Mouse (Mus musculus) activated CD4-positive, CD25-positive, alpha-beta regulatory T cell, adult 4 months (primary cell): Measurements from ENCODE around the gene Gda. TPM values are rescaled to one million over a fixed set of nuclear protein-coding genes. Genes with fewer than 3 reads are reported as not detected.

ENCODE experiments used
- ATAC-seq: one replicate; pipeline ENCODE4 v1.8.0; 2017
- polyA plus RNA-seq, 2 experiments: library from polyadenylated mRNA; unstranded; fragments of 100-300 nt; shearing (Covaris generic); gene quantifications; one replicate each; pipeline ENCODE4 v1.2.1; 2017

Gene Gda
- polyA plus RNA-seq: under 1 TPM in 1 of 2 experiments, not detected in 1; 0.31 TPM

GRCm38 (mm10) chr19:21473345-21473744 is at the start of gene Gda:
Gda (minus strand) TSS chr19:21473445.
- ATAC-seq: no peak

GRCm38 (mm10) chr19:21520280-21520679 is 47.0 kb upstream of the Gda start:
- no peak for ATAC-seq

GRCm38 (mm10) chr19:21510116-21510515 is 36.9 kb upstream of the Gda start:
- ATAC-seq: peak; percentile 64

GRCm38 (mm10) chr19:21507561-21508232 is 34.5 kb upstream of the Gda start:
- ATAC-seq: peak; percentile 70

GRCm38 (mm10) chr19:21507133-21507532 is 33.9 kb upstream of the Gda start:
- no peak for ATAC-seq

- no peak for ATAC-seq
Observed at GRCm38 (mm10) chr19:21504716-21505115, 31.5 kb upstream of the Gda start.

- no peak for ATAC-seq
Observed at GRCm38 (mm10) chr19:21499394-21499983, 26.2 kb upstream of the Gda start.

- ATAC-seq: no peak
Observed at GRCm38 (mm10) chr19:21495817-21496216, 22.6 kb upstream of the Gda start.

- no peak for ATAC-seq
Observed at GRCm38 (mm10) chr19:21493807-21494521, 20.7 kb upstream of the Gda start.

- ATAC-seq: no peak
Observed at GRCm38 (mm10) chr19:21491391-21491790, 18.1 kb upstream of the Gda start.

GRCm38 (mm10) chr19:21487124-21487944 is 14.1 kb upstream of the Gda start:
- ATAC-seq: no peak

GRCm38 (mm10) chr19:21482096-21482495 is 8.9 kb upstream of the Gda start:
- ATAC-seq: no peak

GRCm38 (mm10) chr19:21481031-21481430 is 7.8 kb upstream of the Gda start:
- ATAC-seq: no peak

- no peak for ATAC-seq
Observed at GRCm38 (mm10) chr19:21480053-21480419, 6.8 kb upstream of the Gda start.

GRCm38 (mm10) chr19:21479183-21480052 is 6.2 kb upstream of the Gda start:
- no peak for ATAC-seq

GRCm38 (mm10) chr19:21478538-21478937 is 5.3 kb upstream of the Gda start:
- no peak for ATAC-seq

- no peak for ATAC-seq
Observed at GRCm38 (mm10) chr19:21477780-21478179, 4.5 kb upstream of the Gda start.

- ATAC-seq: no peak
Observed at GRCm38 (mm10) chr19:21476782-21477181, 3.5 kb upstream of the Gda start.

- no peak for ATAC-seq
Observed at GRCm38 (mm10) chr19:21472121-21472780, 994 bp downstream of the Gda start.

- no peak for ATAC-seq
Observed at GRCm38 (mm10) chr19:21461221-21461960, 11.9 kb downstream of the Gda start.

GRCm38 (mm10) chr19:21457461-21457860 is 15.8 kb downstream of the Gda start:
- no peak for ATAC-seq
